ENCODE assay signal across 17 mouse cellular contexts in the genomic region with DNA sequence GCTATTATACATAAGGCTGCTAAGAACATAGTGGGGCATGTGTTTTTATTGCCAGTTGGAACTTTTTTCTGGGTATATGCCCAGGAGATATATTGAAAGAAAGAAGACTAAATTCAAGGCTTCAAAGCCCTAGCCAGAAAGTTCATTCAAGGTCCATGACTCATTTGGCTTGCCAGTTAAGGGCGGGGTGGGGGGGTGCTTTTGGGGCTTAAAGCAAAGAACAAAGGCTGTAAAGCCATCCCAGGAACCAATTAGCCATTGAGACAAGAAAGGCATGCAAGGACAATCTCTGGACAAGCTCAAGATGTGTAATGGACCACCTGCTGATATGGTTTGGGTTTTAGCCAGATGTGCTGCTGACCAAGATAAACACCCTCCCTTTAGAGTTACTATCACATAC.
"Had no signal": no experiment of that assay in that cellular context is flagged by ENCODE, and none has a peak within 500 bp of the region (broad histone marks: within the 10 kb centered on the region; RNA-seq: fewer than 3 reads in every experiment).

No protein-coding gene starts in this region.

- H3K9ac ChIP-seq: kidney, embryonic 15.5 days; liver, embryonic 13.5 days; midbrain, embryonic 12.5 days; neural tube, embryonic 13.5 days; stomach, embryonic 15.5 days had no signal

- ATAC-seq: midbrain, embryonic 16.5 days had no signal

- H3K4me1 ChIP-seq: kidney, embryonic 15.5 days; liver, embryonic 13.5 days; midbrain, embryonic 12.5 days; neural tube, embryonic 13.5 days; stomach, embryonic 15.5 days had no signal

- H3K4me3 ChIP-seq: kidney, embryonic 15.5 days; left cerebral cortex, adult 2 months; liver, embryonic 13.5 days; midbrain, embryonic 12.5 days; myocyte; neural tube, embryonic 13.5 days; stomach, embryonic 15.5 days had no signal

- DNase-seq: kidney, adult 8-10 months; kidney, postnatal 10 days; kidney, postnatal 36 days; layer of hippocampus, postnatal 36 days; liver, embryonic 13.5 days; lung, adult 2 months; retina, postnatal 1 day; right cerebral cortex, postnatal 25 days; thymus, postnatal 25 days had no signal

- H3K27me3 ChIP-seq: kidney, embryonic 15.5 days; liver, embryonic 13.5 days; midbrain, embryonic 12.5 days; neural tube, embryonic 13.5 days; stomach, embryonic 15.5 days had no signal

- H3K36me3 ChIP-seq: kidney, embryonic 15.5 days; liver, embryonic 13.5 days; midbrain, embryonic 12.5 days; neural tube, embryonic 13.5 days; stomach, embryonic 15.5 days had no signal

- H3K9me3 ChIP-seq: neural tube, embryonic 13.5 days; stomach, embryonic 15.5 days had no signal

- H3K4me2 ChIP-seq: kidney, embryonic 15.5 days; liver, embryonic 13.5 days; midbrain, embryonic 12.5 days; neural tube, embryonic 13.5 days; stomach, embryonic 15.5 days had no signal

- H3K27ac ChIP-seq: kidney, embryonic 15.5 days; left cerebral cortex, adult 2 months; liver, embryonic 13.5 days; macrophage; midbrain, embryonic 12.5 days; neural tube, embryonic 13.5 days; stomach, embryonic 15.5 days had no signal
